Mouse (Mus musculus) left cerebral cortex, postnatal 4 days (tissue): ENCODE data around the gene Usp19. TPM values are rescaled to one million over a fixed set of nuclear protein-coding genes. Genes with fewer than 3 reads are reported as not detected.
A peak's percentile ranks its signal among the peaks of the same experiment; 100 is the strongest.

Experiments
- DNase-seq: peaks from one replicate; pipeline ENCODE4 v3.0.0-alpha.2; 2022
- intact Hi-C: fragments of 180-260 bp; cut with DNase I; formaldehyde crosslinking; loops from one replicate; pipeline ENCODE4 v1.15.1; 2025
- total RNA-seq, 2 experiments: library from RNA; stranded (reverse); gene quantifications; 2 replicates each; pipeline ENCODE4 v1.2.3; 2021

The Usp19 gene
- total RNA-seq, 2 experiments from 2014 or later: 111 to 124 TPM

DNA sequence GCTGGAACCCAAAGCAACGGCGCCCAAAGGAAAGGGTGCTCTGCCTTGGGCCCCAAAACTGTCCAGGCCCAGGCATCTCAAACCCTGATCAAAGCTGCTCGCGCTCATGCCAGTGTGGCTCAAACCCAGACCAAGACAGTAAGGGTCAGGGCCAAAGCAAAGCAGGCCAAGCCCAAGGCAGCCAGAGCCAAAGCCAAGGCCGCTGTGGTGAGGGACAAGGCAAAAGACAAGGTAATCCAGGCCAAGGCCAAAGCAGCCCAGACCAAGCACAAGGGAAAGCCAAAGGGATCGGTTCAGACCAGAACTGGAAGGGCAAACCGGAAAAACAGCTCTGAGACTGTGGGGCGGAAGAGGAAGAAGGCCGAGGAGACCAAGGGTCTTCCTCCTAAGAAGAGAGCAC lies 26.7 kb upstream of the Usp19 start:
- intact Hi-C loops: no loop called here
- DNase-seq: no peak

DNA sequence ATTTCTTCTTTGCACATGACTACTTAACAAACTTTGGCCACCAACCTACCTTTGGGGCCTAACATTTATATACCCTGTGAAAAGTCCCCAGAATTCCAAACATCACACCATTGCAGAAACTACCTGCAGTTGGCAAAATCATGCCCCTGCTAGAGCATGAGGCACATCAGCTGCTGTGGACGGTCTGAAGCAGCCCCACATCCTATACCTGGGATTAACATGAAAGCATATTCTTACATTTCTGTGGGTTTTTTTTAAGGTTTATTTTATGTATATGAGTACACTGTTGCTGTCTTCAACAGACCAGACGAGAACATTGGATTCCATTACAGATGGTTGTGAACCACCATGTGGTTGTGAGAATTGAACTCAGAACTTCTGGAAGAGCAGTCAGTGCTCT lies 24.2 kb upstream of the Usp19 start:
- intact Hi-C loops: no loop called here
- no peak for DNase-seq

GRCm38 (mm10) chr9:108469430-108469829 lies 21.0 kb upstream of the Usp19 start:
- intact Hi-C loops: no loop called here
- DNase-seq: no peak

- no peak for DNase-seq
- intact Hi-C loops: no loop called here
Measured at GRCm38 (mm10) chr9:108469845-108470244, 20.6 kb upstream of the Usp19 start.

DNA sequence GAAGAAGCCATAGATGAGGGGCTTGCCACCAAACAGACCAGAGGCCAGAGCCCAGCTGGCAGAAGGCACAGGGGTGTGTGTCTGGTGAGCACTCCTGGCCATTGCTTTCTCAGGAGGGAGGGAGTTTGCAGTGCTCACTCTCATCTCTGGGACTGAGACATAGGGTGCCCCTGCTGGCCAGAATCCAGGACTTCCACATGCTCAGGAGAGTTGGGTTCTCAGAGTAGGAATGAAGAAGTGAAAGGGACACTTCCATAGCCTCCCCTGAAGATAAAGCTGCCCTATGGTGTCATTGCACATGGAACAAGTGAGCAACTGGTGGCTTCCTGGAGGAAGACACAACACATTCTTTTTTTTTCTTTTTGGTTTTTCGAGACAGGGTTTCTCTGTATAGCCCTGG lies 15.9 kb upstream of the Usp19 start:
- intact Hi-C loops: no loop called here
- DNase-seq: no peak

DNA sequence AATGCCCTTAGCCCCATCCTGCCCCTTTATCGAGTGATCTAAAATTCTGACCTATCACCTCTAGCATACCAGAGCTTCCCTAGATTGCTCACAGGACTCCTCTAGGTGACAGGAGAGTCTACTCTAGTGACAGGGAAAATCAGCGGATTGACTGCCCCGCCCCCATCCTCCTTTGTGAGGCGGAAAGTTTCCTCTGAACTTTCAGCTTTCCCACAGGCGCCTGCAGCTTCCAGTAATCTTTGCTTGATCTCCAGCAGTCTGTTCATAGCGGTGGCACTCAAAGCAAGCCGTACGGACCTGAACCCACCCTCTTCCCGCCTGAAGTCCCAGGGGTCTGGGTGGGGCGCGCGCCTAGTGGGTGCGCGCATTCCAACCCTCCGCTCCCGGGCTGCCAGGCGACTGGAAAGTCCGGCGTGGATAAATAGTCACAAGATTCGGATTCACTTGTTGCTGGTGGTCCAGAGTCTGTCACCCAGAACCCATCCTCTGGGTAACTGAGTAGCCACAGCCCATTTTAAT lies 11.7 kb upstream of the Usp19 start:
- intact Hi-C loops: no loop called here
- peak; percentile 60 for DNase-seq

GRCm38 (mm10) chr9:108479241-108479640 lies 11.2 kb upstream of the Usp19 start:
- no peak for DNase-seq
- intact Hi-C loops: no loop called here

GRCm38 (mm10) chr9:108479721-108480351 lies 10.6 kb upstream of the Usp19 start, which contains the start of gene Lamb2:
Gene Lamb2, plus strand, starts transcription at chr9:108479736.
- intact Hi-C loops: no loop called here

DNA sequence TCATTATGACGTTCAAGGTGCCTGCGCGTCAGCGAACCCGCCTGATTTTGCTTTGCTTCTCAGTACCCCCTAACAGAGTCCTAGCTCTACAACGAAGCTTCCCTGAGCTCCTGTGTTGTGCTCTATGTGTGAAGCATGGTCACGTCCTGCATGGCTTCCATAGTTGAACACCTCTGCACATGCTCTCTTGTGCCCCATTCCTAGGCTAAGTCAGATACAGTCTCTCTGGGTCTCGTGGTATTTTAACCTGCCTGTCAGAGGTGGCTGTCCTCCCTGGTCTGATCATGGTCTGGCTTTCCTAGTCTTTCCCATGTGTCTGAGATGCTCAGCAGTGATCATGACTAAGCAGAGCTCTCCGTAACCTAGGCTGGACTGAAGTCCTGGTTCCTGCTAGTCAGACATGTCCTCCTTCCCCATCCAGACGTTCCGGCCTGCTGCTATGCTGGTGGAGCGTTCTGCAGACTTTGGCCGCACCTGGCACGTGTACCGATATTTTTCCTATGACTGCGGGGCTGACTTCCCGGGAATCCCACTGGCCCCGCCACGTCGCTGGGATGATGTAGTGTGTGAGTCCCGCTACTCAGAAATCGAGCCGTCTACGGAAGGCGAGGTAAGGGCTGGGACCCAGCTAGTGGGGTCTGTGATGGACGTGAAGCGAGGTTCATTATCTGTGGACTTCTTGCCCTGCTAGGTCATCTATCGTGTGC lies 9.4 kb upstream of the Usp19 start:
- DNase-seq: no peak
- intact Hi-C loops: no loop called here

More at GRCm38 (mm10) chr9:108479721-108480351, 10.6 kb upstream of the Usp19 start, which contains the start of gene Lamb2:
- DNase-seq: no peak

GRCm38 (mm10) chr9:108481520-108482210 lies 8.7 kb upstream of the Usp19 start:
- DNase-seq: no peak
- intact Hi-C loops: no loop called here

DNA sequence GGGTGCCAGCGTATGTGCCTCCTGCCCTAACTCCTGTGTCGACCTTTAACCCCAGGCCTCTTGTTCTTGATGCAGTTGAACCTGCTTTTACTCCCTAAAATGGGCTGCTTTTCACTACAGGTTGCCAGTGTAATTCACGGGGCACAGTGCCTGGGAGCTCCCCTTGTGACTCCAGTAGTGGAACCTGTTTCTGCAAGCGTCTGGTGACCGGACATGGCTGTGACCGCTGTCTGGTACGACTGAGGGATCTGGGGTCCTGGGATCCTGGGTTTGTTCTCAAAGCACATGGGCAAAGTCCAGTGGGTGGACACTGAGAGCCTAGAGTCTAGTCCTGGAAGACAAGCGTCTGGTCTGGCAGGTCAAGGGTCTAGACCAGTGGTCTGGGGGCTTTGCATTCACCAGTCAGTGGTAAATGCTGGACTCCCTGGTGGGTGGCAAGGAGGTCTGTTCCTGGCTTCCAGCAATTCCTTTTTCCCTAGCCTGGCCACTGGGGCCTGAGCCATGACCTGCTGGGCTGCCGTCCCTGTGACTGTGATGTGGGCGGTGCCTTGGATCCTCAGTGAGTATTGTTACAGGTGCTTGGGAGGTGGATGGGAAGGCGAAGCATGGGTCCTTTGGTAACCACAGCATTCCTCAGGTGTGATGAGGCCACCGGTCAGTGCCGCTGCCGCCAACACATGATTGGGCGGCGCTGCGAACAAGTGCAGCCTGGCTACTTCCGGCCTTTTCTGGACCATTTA lies 7.2 kb upstream of the Usp19 start:
- intact Hi-C loops: no loop called here
- no peak for DNase-seq

DNA sequence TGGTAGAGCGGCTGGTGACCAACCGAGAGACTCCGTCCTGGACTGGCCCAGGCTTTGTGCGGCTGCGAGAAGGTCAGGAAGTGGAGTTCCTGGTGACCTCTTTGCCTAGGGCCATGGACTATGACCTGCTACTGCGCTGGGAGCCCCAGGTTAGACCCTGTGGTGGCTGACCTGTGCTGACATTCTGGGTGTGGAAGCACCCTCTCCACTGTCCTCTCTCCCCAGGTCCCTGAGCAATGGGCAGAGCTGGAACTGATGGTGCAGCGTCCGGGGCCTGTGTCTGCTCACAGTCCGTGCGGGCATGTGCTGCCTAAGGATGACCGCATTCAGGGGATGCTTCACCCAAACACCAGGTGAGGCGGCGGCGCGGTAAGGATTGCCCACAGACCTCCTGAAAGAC lies 6.4 kb upstream of the Usp19 start:
- no peak for DNase-seq

GRCm38 (mm10) chr9:108485301-108485875 lies 5.0 kb upstream of the Usp19 start:
- DNase-seq: no peak
- intact Hi-C loops: no loop called here

More for the DNA sequence above, 6.4 kb upstream of the Usp19 start:
- intact Hi-C loops: no loop called here

DNA sequence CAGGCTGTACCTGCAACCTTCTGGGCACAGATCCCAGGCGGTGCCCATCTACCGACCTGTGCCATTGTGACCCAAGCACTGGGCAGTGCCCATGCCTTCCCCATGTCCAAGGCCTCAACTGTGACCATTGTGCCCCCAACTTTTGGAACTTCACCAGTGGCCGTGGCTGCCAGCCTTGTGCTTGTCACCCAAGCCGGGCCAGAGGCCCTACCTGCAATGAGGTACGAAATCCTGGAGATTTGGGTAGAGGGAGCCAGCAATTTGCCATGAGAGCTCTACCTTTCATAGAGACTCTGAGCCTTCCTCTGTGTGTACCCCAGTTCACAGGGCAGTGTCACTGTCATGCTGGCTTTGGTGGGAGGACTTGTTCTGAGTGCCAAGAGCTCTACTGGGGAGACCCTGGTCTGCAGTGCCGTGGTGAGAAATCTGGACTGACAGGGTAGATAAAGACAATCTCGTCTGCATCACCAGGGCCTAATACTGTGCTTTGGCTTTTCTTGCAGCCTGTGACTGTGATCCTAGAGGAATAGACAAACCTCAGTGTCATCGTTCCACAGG lies 3.4 kb upstream of the Usp19 start:
- no peak for DNase-seq
- intact Hi-C loops: no loop called here

GRCm38 (mm10) chr9:108488403-108488802 lies 2.0 kb upstream of the Usp19 start:
- intact Hi-C loops: no loop called here
- DNase-seq: no peak

- intact Hi-C loops: no loop called here
- DNase-seq: no peak
Measured at GRCm38 (mm10) chr9:108489215-108489614, 1.2 kb upstream of the Usp19 start.

DNA sequence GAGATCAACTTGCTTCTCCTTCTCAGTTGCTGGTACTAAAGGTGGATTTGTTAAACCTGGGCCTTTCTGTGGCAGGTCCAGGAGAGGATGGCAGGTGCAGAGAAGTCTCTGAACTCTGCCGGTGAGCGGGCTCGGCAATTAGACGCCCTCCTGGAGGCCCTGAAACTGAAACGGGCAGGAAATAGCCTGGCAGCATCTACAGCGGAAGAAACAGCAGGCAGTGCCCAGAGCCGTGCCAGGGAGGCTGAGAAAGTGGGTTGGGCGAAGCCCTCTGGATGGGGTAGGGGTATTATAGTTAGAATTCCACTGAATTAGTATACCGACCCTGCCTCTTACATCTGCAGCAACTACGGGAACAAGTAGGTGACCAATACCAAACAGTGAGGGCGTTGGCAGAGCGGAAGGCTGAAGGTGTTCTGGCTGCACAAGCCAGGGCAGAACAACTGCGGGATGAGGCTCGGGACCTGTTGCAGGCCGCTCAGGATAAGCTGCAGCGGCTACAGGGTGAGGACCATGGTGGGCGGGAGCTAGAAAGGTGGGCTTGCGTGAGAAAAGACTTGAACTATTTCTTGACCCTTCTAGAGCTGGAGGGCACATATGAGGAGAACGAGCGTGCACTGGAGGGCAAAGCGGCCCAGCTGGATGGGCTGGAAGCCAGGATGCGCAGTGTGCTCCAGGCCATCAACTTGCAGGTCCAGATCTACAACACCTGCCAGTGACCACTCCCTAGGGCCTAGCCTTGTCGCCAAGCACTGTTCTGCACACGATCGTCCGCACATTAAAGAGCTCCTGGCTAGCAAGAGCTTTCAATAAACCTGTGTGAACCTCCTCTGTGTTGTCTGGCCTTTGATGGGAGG lies 472 bp upstream of the Usp19 start:
- intact Hi-C loops: no loop called here

GRCm38 (mm10) chr9:108491286-108491580 lies 831 bp downstream of the Usp19 start:
- intact Hi-C loops: no loop called here
- no peak for DNase-seq

More for the DNA sequence above, 472 bp upstream of the Usp19 start:
- DNase-seq: no peak

- intact Hi-C loops: no loop called here
- DNase-seq: no peak
Measured at GRCm38 (mm10) chr9:108492043-108492750, 1.8 kb downstream of the Usp19 start.
